Mouse (Mus musculus) CH12.LX (cell line): Measurements from ENCODE around the gene Rap1gds1. TPM values are rescaled to one million over a fixed set of nuclear protein-coding genes. Genes with fewer than 3 reads are reported as not detected.

Experiments used
- DNase-seq: peaks from one replicate; pipeline ENCODE4 v3.0.0-alpha.2; 2013; ENCODE audit errors: extremely low read depth
- H3K27ac ChIP-seq: 2 replicates; pipeline ENCODE4 v1.5.1; 2012; ENCODE audit warnings: low read depth, mild to moderate bottlenecking, control low read depth, moderate library complexity; ENCODE audit not compliant: insufficient read depth
- H3K27me3 ChIP-seq: replicated peaks from 2 replicates; pipeline ENCODE3; 2012; ENCODE audit warnings: inconsistent platforms
- H3K36me3 ChIP-seq, 2 experiments: replicated peaks in 1 of 2; 2 replicates each; pipeline versions ENCODE3 to v1.6.1; 2012; ENCODE audit warnings: inconsistent platforms in 1 of 2, low read length in 1 of 2, mild to moderate bottlenecking in 1 of 2, mixed read lengths in 1 of 2, moderate library complexity in 1 of 2; ENCODE audit not compliant: control insufficient read depth in 1 of 2, insufficient read depth in 1 of 2
- H3K4me1 ChIP-seq, 2 experiments: 2 replicates each; pipeline ENCODE4 v1.6.1; 2012; ENCODE audit warnings: inconsistent platforms in 1 of 2, moderate library complexity in 1 of 2; ENCODE audit not compliant: insufficient read depth in 2 of 2, control insufficient read depth in 1 of 2
- H3K4me2 ChIP-seq: 2 replicates; pipeline ENCODE4 v1.6.1; 2012; ENCODE audit warnings: low read depth, mild to moderate bottlenecking, control low read depth; ENCODE audit not compliant: poor library complexity, insufficient read depth, severe bottlenecking
- H3K4me3 ChIP-seq, 3 experiments: fragments of 150-350 bp in 1 of 3; sonication (generic) in 1 of 3; replicated peaks in 1 of 3; 2 replicates each; pipeline versions ENCODE3 to v1.5.1; 2011 to 2012; ENCODE audit warnings: low read depth in 2 of 3, low read length in 2 of 3, mild to moderate bottlenecking in 2 of 3, moderate library complexity in 2 of 3, control low read depth in 1 of 3, improper control_type of control experiment in 1 of 3, inconsistent platforms in 1 of 3, mixed read lengths in 1 of 3; ENCODE audit not compliant: poor library complexity in 1 of 3
- H3K79me2 ChIP-seq: replicated peaks from 2 replicates; pipeline ENCODE4 v1.6.1; 2012; ENCODE audit warnings: mild to moderate bottlenecking, moderate library complexity; ENCODE audit not compliant: control insufficient read depth, poor library complexity, insufficient read depth, severe bottlenecking; ENCODE audit errors: extremely low read depth
- H3K9ac ChIP-seq: 2 replicates; pipeline ENCODE4 v1.6.1; 2012; ENCODE audit warnings: low read depth, mild to moderate bottlenecking, control low read depth, moderate library complexity; ENCODE audit not compliant: insufficient read depth
- H3K9me3 ChIP-seq: replicated peaks from 2 replicates; pipeline ENCODE3; 2012; ENCODE audit warnings: low read length, inconsistent platforms, mixed read lengths
- EP300 ChIP-seq: IDR thresholded peaks from 2 replicates; pipeline ENCODE4 v1.6.1; 2011; ENCODE audit warnings: low read length, improper control_type of control experiment
- GABPA ChIP-seq: IDR thresholded peaks from 2 replicates; pipeline ENCODE4 v1.6.1; 2012; ENCODE audit warnings: low read depth, low read length, improper control_type of control experiment, inconsistent platforms; ENCODE audit not compliant: insufficient replicate concordance
- HCFC1 ChIP-seq: IDR thresholded peaks from 2 replicates; pipeline ENCODE4 v1.6.1; 2012; ENCODE audit warnings: low read depth, mild to moderate bottlenecking, inconsistent platforms, low read length, improper control_type of control experiment
- JUND ChIP-seq: conservative IDR thresholded peaks from 2 replicates; pipeline ENCODE4 v1.6.1; 2011; ENCODE audit warnings: low read depth, low read length, improper control_type of control experiment
- MAZ ChIP-seq: IDR thresholded peaks from 2 replicates; pipeline ENCODE4 v1.6.1; 2012; ENCODE audit warnings: low read depth, mild to moderate bottlenecking, inconsistent platforms, low read length, improper control_type of control experiment, moderate library complexity
- MEF2A ChIP-seq: IDR thresholded peaks from 2 replicates; pipeline ENCODE4 v1.6.1; 2014; ENCODE audit warnings: low read depth, mild to moderate bottlenecking, inconsistent platforms, low read length, improper control_type of control experiment, borderline replicate concordance
- POLR2AphosphoS2 ChIP-seq: IDR thresholded peaks from 2 replicates; pipeline ENCODE4 v1.6.1; 2011; ENCODE audit warnings: low read depth, low read length, improper control_type of control experiment
- SMC3 ChIP-seq: IDR thresholded peaks from 2 replicates; pipeline ENCODE4 v1.6.1; 2011; ENCODE audit warnings: low read depth, low read length, improper control_type of control experiment
- ZMIZ1 ChIP-seq: IDR thresholded peaks from 2 replicates; pipeline ENCODE4 v1.6.1; 2012; ENCODE audit warnings: low read depth, mild to moderate bottlenecking, inconsistent platforms, low read length, improper control_type of control experiment
- ZNF384 ChIP-seq: IDR thresholded peaks from 2 replicates; pipeline ENCODE4 v1.6.1; 2012; ENCODE audit warnings: low read depth, low read length, improper control_type of control experiment, inconsistent platforms
- dilution Hi-C: fragments of 300-500 bp; cut with MboI; formaldehyde crosslinking; loops from 2 replicates; pipeline ENCODE4 v1.14.3; 2020; ENCODE audit warnings: low sequenced_read_pairs; ENCODE audit not compliant: extremely low pct_unique_long_range_greater_than_20kb, extremely low pct_ligation_motif_present
- in situ Hi-C: fragments of 300-500 bp; cut with MboI; formaldehyde crosslinking; loops from 3 replicates; pipeline ENCODE4 v1.14.3; 2019; ENCODE audit warnings: low sequenced_read_pairs, low pct_ligation_motif_present, low pct_unique_long_range_greater_than_20kb, mixed read lengths
- polyA plus RNA-seq: library from polyadenylated mRNA; unstranded; fragments of >175 nt; gene quantifications from 2 replicates; pipeline ENCODE4 v1.2.1, GENCODE M21; 2012; ENCODE audit warnings: low read depth; ENCODE audit not compliant: insufficient read length
- total RNA-seq, 2 experiments: library from RNA; depleted of rRNA; stranded (reverse); fragments of 300-350 nt in 1 of 2; fragments of >200 nt in 1 of 2; gene quantifications; 2 replicates each; pipeline ENCODE4 v1.2.3; 2012 to 2014

Rap1gds1 gene
- total and polyA plus RNA-seq, 3 experiments, result 24.4 to 36.7 (median 26.3) TPM

- Histone ChIP-seq H3K27ac (no peak overlapping the region), H3K9ac (no peak overlapping the region), H3K27me3 (no peaks in the 10 kb centered on the region), H3K79me2 (no peaks in the 10 kb centered on the region), H3K4me2 (no peak overlapping the region), H3K9me3 (no peaks in the 10 kb centered on the region), H3K36me3 (peaks cover 0 to 49% of the 10 kb centered on the region in 2 experiments), H3K4me1 (peaks cover 0 to 5% of the 10 kb centered on the region in 2 experiments; a peak in 1 of 4 replicates), H3K4me3 (no peak overlapping the region)
- TF ChIP-seq SMC3 (no peak), HCFC1 (no peak)
- DNase-seq, result no peak
- dilution Hi-C loops (no loop called here), in situ Hi-C loops (no loop called here)
These were observed 193.2 kb downstream of the Rap1gds1 start for GRCm38 (mm10) chr3:138881725-138882347.

- no peak overlapping the region for H3K27ac ChIP-seq
- H3K9me3 ChIP-seq, result no peaks in the 10 kb centered on the region
- no peaks in the 10 kb centered on the region for H3K79me2 ChIP-seq
- no peak overlapping the region for H3K4me2 ChIP-seq
- no peak overlapping the region for H3K4me3 ChIP-seq
- no peak for DNase-seq
- in situ Hi-C loops (no loop called here), dilution Hi-C loops (no loop called here)
- peaks cover 0 to 12% of the 10 kb centered on the region in 2 experiments; a peak in 2 of 4 replicates for H3K4me1 ChIP-seq
- H3K9ac ChIP-seq, result no peak overlapping the region
- peaks cover 0 to 56% of the 10 kb centered on the region in 2 experiments for H3K36me3 ChIP-seq
- H3K27me3 ChIP-seq, result no peaks in the 10 kb centered on the region
- TF ChIP-seq POLR2AphosphoS2, result no peak
These were observed 193.8 kb downstream of the Rap1gds1 start for GRCm38 (mm10) chr3:138880999-138881724.

- H3K27me3 ChIP-seq, result no peaks in the 10 kb centered on the region
- H3K4me3 ChIP-seq, result no peak overlapping the region
- in situ Hi-C loops (no loop called here), dilution Hi-C loops (no loop called here)
- H3K36me3 ChIP-seq, result peaks cover 0 to 63% of the 10 kb centered on the region in 2 experiments
- TF ChIP-seq MAZ (no peak), ZNF384 (no peak), MEF2A (no peak), SMC3 (no peak), JUND (no peak), EP300 (no peak), ZMIZ1 (no peak), GABPA (no peak)
- H3K4me1 ChIP-seq, result peaks cover 10 to 37% of the 10 kb centered on the region in 2 experiments
- H3K4me2 ChIP-seq, result no peak overlapping the region
- peaks cover 2% of the 10 kb centered on the region for H3K9me3 ChIP-seq
- H3K9ac ChIP-seq, result no peak overlapping the region
- no peak overlapping the region for H3K27ac ChIP-seq
- no peaks in the 10 kb centered on the region for H3K79me2 ChIP-seq
- no peak for DNase-seq
These were observed 197.3 kb downstream of the Rap1gds1 start for GRCm38 (mm10) chr3:138877741-138878140.
